Mouse (Mus musculus): ENCODE results near the gene Syn3. TPM values are rescaled to one million over a fixed set of nuclear protein-coding genes. Genes with fewer than 3 reads are reported as not detected.

Syn3 gene
- polyA plus RNA-seq, 1 experiment: 25.2 TPM

DNA sequence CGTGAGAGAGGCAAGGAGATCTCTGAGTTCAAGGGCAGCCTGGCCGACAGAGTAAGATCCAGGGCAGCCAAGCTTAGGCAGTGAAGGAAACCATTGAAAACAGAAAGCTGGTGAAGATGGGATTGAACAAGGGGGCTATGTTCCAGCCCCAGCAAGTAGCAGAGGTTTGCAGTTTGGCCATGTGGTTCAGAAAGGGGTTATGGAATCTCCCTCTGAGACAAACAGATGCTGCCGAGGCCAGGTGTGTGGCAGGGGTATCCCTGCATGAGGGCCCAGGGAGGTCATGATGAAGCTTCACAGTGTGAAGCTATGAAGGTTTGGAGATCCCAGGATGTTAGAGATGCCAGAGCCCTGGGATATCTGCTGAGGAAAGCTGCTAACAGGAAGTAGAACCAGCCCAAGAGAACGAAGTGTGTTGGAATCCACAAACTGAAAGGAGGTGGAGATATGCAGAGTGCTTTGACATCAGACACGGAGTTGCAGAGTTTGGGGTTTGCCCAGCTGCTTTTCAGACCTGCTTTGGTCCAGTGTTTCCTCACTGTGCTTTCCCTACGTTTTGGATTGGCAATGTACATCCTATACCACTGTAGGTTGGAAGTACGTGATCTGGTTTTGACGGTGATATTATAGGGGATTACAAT lies 134.9 kb downstream of the Syn3 start:
- no peak for TF ChIP-seq CTCF (IDR thresholded peaks at IDR 0.05; ENCODE audit: borderline replicate concordance, extremely low read depth, insufficient read depth, insufficient read length)
- no peak for TF ChIP-seq POLR2A (IDR thresholded peaks at IDR 0.05; ENCODE audit: borderline replicate concordance, extremely low read depth, insufficient read depth, insufficient read length, poor library complexity, severe bottlenecking)
- DNase-seq (ENCODE audit: low read depth): no peak

DNA sequence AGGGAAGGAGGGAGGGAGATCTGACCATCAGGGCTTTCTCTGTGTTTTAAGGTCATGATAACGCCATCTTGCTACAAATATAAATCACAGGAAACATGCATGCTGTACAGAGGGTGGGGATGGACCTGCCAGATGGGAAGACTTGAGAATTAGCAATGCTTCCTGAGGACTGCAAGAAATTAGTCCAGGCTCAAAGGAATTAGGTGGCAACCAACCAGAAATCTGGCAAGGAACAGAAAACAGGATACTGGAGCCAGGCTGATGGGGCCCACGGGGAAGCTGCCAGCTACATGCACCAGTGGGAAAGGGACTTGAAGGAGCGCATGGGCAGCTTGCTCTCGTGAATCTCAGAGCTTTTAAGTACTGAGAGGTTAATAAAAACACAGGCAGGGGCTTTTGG lies 139.0 kb downstream of the Syn3 start:
- DNase-seq (ENCODE audit: low read depth): peak; percentile 78
- TF ChIP-seq POLR2A (IDR thresholded peaks at IDR 0.05; ENCODE audit: borderline replicate concordance, extremely low read depth, insufficient read depth, insufficient read length, poor library complexity, severe bottlenecking): no peak
- no peak for TF ChIP-seq CTCF (IDR thresholded peaks at IDR 0.05; ENCODE audit: borderline replicate concordance, extremely low read depth, insufficient read depth, insufficient read length)

DNA sequence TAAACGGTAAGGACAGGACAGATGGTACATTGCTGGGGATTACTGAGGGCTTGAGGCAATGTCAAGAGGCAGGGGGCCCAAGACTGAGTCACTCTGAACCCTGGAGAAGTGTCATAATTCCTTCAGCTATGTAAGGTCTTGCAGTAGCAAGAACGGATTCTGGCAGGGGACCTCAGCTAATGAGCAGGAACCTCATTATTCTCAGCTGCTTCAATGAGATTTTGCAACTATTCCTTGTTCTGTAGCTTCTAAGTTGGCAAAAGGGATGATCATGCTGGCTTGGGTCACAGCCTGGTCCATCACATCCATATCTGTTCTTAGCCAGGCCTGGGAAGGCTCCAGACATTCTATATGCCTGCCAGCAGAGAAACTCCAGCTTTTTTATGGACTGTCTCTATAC lies 139.5 kb downstream of the Syn3 start:
- peak; percentile 59 for DNase-seq (ENCODE audit: low read depth)
- TF ChIP-seq CTCF (IDR thresholded peaks at IDR 0.05; ENCODE audit: borderline replicate concordance, extremely low read depth, insufficient read depth, insufficient read length): no peak
- TF ChIP-seq POLR2A (IDR thresholded peaks at IDR 0.05; ENCODE audit: borderline replicate concordance, extremely low read depth, insufficient read depth, insufficient read length, poor library complexity, severe bottlenecking): no peak

DNA sequence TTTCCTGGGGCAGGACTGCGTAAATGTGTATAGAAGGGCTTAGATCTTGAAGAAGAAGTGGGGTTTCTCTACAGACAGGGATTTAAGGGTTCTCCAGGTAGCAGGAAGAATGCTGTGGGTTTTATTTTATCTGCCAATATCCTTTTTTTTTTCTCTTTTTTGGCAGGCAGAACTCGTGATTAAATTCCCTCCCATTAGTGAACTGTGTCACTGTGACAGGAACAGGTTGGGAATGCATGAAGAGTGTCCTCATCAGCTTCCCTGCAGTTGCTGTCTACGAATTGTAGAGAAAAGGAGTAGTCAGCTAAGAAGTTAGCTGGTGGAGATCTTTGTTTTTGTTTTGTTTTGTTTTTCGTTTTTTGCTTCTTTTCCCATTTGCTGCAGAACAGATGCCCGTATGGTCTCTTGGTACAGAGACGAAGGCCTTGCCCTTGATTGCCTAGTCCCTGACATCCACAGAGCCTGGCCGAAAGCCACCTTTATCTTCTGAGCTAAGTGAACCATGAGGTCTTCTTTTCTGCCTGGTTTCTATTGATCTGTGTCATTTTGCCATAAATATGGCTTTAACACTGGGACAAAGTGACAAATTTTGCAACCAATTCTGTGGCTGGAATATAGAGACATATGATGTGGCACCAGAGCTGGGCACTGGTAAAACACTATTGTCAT lies 140.3 kb downstream of the Syn3 start:
- no peak for TF ChIP-seq CTCF (IDR thresholded peaks at IDR 0.05; ENCODE audit: borderline replicate concordance, extremely low read depth, insufficient read depth, insufficient read length)
- no peak for TF ChIP-seq POLR2A (IDR thresholded peaks at IDR 0.05; ENCODE audit: borderline replicate concordance, extremely low read depth, insufficient read depth, insufficient read length, poor library complexity, severe bottlenecking)
- no peak for DNase-seq (ENCODE audit: low read depth)

DNA sequence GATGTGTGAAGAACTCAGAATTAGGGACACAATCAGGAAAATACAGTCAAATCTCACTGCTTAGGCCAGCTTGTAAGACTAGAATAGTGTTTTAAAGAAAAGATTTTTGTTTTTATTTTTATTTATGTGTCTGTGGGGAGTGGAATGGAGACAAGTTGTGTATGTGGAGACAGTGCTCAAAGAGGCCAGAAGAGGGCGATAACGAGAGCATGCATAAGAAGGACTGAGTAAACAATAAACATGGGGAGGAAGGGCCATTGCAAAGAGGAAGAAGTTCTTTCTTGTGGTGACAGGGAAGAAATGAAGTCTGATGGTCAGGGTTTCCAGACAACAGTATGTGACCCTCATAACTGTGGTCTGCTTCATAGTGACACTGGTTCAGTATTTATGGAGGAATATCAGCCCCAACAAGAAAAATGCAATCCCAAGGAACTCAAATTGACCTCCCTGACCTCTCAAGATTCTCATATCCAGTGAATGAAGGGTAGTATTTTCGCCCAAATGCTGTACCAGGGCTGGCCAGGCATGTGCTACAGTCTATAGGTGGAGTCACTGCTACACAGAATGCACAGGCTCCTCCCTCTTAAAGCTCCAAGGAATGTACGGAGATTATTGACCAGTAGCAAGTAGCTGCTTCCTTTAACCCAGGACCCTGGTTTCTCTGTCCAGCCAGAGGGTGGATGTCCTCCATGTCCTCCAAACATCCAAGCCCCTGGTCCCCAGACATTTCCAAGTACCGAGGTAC lies 141.7 kb downstream of the Syn3 start:
- TF ChIP-seq POLR2A (IDR thresholded peaks at IDR 0.05; ENCODE audit: borderline replicate concordance, extremely low read depth, insufficient read depth, insufficient read length, poor library complexity, severe bottlenecking): no peak
- TF ChIP-seq CTCF (IDR thresholded peaks at IDR 0.05; ENCODE audit: borderline replicate concordance, extremely low read depth, insufficient read depth, insufficient read length): peak; percentile 57; the same call in 1 of the 2 replicates
- DNase-seq (ENCODE audit: low read depth): peak; percentile 49

DNA sequence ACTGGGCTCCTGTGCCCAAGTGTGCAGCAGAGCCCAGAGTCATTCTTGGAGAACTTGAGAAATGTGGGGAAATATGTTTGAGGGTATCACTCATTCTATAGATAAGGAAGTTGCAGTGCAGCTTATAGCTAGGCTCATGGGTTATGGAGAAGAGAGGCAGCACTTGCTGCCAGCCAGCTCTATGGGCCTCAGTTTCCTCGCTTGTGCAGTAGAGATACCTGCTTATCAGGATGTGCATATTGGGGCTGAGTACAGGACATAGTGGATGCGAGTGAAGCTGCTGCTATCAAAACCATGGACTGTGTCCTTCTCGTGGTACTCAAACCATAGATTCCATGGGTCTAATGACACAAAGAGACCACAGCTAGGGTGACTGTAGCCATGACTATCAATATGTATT lies 146.2 kb downstream of the Syn3 start:
- TF ChIP-seq POLR2A (IDR thresholded peaks at IDR 0.05; ENCODE audit: borderline replicate concordance, extremely low read depth, insufficient read depth, insufficient read length, poor library complexity, severe bottlenecking): no peak
- TF ChIP-seq CTCF (IDR thresholded peaks at IDR 0.05; ENCODE audit: borderline replicate concordance, extremely low read depth, insufficient read depth, insufficient read length): no peak
- DNase-seq (ENCODE audit: low read depth): no peak

DNA sequence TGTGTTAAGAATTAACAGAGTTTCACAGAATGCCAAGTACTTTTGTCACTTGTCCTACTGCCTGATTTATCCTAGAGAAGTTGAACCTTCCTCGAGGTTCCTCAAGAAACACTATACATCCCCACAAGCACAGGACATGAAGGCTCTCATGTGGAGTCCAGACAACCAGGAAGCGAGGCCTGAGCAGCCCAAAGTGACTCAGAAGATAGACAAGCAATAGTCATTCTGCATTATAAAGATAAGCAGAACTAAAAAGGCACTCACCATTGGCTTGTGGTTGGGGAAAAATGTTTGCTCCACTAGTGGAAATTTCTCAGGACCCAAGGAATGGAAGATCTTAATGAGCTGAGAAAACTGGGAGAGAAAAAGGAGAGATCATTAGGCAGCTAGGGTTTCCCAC lies 147.4 kb downstream of the Syn3 start:
- no peak for TF ChIP-seq POLR2A (IDR thresholded peaks at IDR 0.05; ENCODE audit: borderline replicate concordance, extremely low read depth, insufficient read depth, insufficient read length, poor library complexity, severe bottlenecking)
- TF ChIP-seq CTCF (IDR thresholded peaks at IDR 0.05; ENCODE audit: borderline replicate concordance, extremely low read depth, insufficient read depth, insufficient read length): no peak
- DNase-seq (ENCODE audit: low read depth): no peak

DNA sequence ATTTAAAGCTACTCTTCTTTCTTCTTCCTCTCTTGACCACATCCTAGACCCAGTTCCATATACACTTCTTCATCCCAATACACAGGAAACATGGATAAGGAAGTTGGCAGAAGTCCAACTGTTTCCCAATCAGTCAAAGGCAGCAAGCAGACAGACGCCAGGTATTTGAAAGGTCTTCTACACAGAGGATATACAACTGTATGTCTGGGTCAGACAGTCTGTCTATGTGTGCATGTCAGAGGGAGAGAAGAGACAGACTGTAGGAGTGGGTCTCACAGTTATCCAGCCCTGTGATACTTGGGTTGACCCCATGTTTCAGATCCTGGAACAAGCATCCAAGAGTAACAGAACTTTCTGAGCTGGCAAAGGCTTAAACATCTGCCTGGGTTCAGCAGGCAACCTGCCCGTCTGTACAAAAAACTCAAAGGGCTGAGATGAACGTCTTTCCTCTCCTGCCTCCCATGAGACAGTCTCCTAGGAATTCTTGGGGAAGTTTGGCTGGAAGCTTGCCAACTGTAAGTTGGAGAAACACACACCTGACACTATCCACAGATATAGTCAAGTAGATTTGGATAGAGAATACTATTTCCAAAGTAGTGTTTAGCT lies 152.4 kb downstream of the Syn3 start:
- no peak for DNase-seq (ENCODE audit: low read depth)
- no peak for TF ChIP-seq CTCF (IDR thresholded peaks at IDR 0.05; ENCODE audit: borderline replicate concordance, extremely low read depth, insufficient read depth, insufficient read length)
- TF ChIP-seq POLR2A (IDR thresholded peaks at IDR 0.05; ENCODE audit: borderline replicate concordance, extremely low read depth, insufficient read depth, insufficient read length, poor library complexity, severe bottlenecking): no peak

DNA sequence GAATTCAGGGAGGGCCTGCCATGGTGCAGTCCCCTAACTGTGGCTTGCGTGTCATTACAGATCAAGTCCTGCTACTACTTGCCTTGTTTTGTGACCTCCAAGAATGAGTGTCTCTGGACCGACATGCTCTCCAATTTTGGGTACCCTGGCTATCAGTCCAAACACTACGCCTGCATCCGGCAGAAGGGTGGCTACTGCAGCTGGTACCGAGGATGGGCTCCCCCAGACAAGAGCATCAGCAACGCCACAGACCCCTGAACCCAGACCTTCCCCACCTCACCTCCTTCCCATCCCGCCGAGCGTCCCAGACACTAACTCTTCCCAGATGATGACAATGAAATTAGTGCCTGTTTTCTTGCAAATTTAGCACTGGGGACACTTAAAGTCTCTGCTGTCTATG lies 153.1 kb downstream of the Syn3 start:
- no peak for DNase-seq (ENCODE audit: low read depth)
- no peak for TF ChIP-seq POLR2A (IDR thresholded peaks at IDR 0.05; ENCODE audit: borderline replicate concordance, extremely low read depth, insufficient read depth, insufficient read length, poor library complexity, severe bottlenecking)
- TF ChIP-seq CTCF (IDR thresholded peaks at IDR 0.05; ENCODE audit: borderline replicate concordance, extremely low read depth, insufficient read depth, insufficient read length): no peak

DNA sequence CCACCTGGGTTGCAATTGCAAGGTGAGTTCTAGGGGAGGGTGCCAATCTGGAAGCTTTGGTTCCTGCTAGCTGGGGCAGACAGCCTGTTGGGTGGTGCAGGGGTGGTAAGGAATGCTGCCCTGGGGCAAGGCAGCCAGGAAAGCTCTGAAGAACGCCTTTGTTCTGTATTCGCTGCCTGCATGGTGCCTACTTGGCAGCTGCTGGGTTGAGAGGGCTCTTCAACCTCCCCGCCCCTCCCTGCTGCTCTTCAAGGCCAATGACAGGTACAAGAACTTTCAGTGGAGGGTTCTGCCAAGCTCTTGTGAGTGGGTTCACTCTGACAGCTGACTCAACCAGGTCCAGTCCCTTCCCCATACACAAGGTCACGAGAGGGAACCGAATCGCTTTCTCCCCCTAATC lies 154.0 kb downstream of the Syn3 start:
- DNase-seq (ENCODE audit: low read depth): peak; percentile 19
- TF ChIP-seq CTCF (IDR thresholded peaks at IDR 0.05; ENCODE audit: borderline replicate concordance, extremely low read depth, insufficient read depth, insufficient read length): no peak
- TF ChIP-seq POLR2A (IDR thresholded peaks at IDR 0.05; ENCODE audit: borderline replicate concordance, extremely low read depth, insufficient read depth, insufficient read length, poor library complexity, severe bottlenecking): no peak

DNA sequence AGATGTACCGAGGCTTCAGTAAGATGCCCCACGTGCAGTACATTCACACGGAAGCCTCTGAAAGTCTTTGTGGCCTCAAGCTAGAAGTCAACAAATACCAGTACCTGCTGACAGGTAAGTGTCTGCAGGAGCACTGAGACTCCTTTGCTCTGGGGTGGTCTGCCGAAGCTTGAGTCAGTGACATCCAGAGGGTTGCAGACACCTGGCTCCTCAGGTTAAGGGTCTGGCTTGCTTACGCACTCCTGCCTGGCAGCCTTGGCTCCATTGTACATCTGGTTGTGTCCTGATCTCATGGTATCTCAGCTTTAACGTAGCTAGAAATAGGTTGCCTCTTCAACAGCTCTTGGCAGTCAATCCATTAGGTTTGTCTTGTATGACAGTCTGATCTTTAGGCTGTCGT lies 154.8 kb downstream of the Syn3 start:
- DNase-seq (ENCODE audit: low read depth): no peak
- TF ChIP-seq POLR2A (IDR thresholded peaks at IDR 0.05; ENCODE audit: borderline replicate concordance, extremely low read depth, insufficient read depth, insufficient read length, poor library complexity, severe bottlenecking) (no peak), CTCF (IDR thresholded peaks at IDR 0.05; ENCODE audit: borderline replicate concordance, extremely low read depth, insufficient read depth, insufficient read length) (no peak)
